Mouse (Mus musculus) kidney, adult 8-10 months (tissue): ENCODE results near the gene Vapb.

Experiments
- DNase-seq, 2 experiments: peaks; one replicate each; pipeline ENCODE4 v3.0.0; 2022

The Vapb gene

GRCm38 (mm10) chr2:173794018-173794417 lies 56.7 kb downstream of the Vapb start:
- DNase-seq, result no peak

- peak; percentile 50 to 64 for DNase-seq
Measured at GRCm38 (mm10) chr2:173794531-173795510, 57.5 kb downstream of the Vapb start.

GRCm38 (mm10) chr2:173795801-173796673 lies 58.7 kb downstream of the Vapb start:
- no peak for DNase-seq

- DNase-seq, result no peak
Measured at GRCm38 (mm10) chr2:173796674-173796963, 59.3 kb downstream of the Vapb start.

GRCm38 (mm10) chr2:173799513-173799912 lies 62.2 kb downstream of the Vapb start:
- no peak for DNase-seq

GRCm38 (mm10) chr2:173800566-173800965 lies 63.3 kb downstream of the Vapb start:
- no peak for DNase-seq

GRCm38 (mm10) chr2:173801405-173801876 lies 64.1 kb downstream of the Vapb start:
- DNase-seq, result no peak

GRCm38 (mm10) chr2:173802176-173802575 lies 64.9 kb downstream of the Vapb start:
- no peak for DNase-seq

GRCm38 (mm10) chr2:173802956-173803355 lies 65.6 kb downstream of the Vapb start:
- DNase-seq, result no peak

GRCm38 (mm10) chr2:173803827-173804226 lies 66.5 kb downstream of the Vapb start:
- no peak for DNase-seq

GRCm38 (mm10) chr2:173806621-173807020 lies 69.3 kb downstream of the Vapb start:
- no peak for DNase-seq

GRCm38 (mm10) chr2:173808942-173809341 lies 71.6 kb downstream of the Vapb start:
- DNase-seq, result peak; percentile 26 to 59

GRCm38 (mm10) chr2:173810036-173810850 lies 72.9 kb downstream of the Vapb start:
- no peak for DNase-seq

GRCm38 (mm10) chr2:173810851-173811130 lies 73.5 kb downstream of the Vapb start:
- DNase-seq, result no peak

- DNase-seq, result peak in 1 of 2 experiments; percentile 54
Measured at GRCm38 (mm10) chr2:173811850-173812249, 74.5 kb downstream of the Vapb start.

- DNase-seq, result no peak
Measured at GRCm38 (mm10) chr2:173813071-173813470, 75.8 kb downstream of the Vapb start.

GRCm38 (mm10) chr2:173826287-173826686 lies 89.0 kb downstream of the Vapb start:
- DNase-seq, result no peak

- no peak for DNase-seq
Measured at GRCm38 (mm10) chr2:173827228-173827627, 89.9 kb downstream of the Vapb start.

- no peak for DNase-seq
Measured at GRCm38 (mm10) chr2:173828134-173828533, 90.8 kb downstream of the Vapb start.

- no peak for DNase-seq
Measured at GRCm38 (mm10) chr2:173832828-173833492, 95.6 kb downstream of the Vapb start.
